Mouse (Mus musculus) stomach, postnatal 0 days (tissue): ENCODE measurements around the gene Klc1.

Experiments
- CTCF ChIP-seq: IDR thresholded peaks from 2 replicates; pipeline ENCODE4 v1.5.1; 2016; ENCODE audit warnings: antibody characterized with exemption, low read depth, mild to moderate bottlenecking, moderate library complexity
- EP300 ChIP-seq: optimal IDR thresholded peaks from 2 replicates; pipeline ENCODE3; 2016; ENCODE audit warnings: antibody characterized with exemption

- no peak for TF ChIP-seq CTCF
- no peak for TF ChIP-seq EP300
These were observed 3.4 kb upstream of the Klc1 start for GRCm38 (mm10) chr12:111755231-111755630.
